Mouse (Mus musculus) C2C12 (cell line): Measurements from ENCODE around the gene Spred2.

ENCODE experiments used
- CTCF ChIP-seq: IDR thresholded peaks from one replicate; pipeline ENCODE4 v1.5.1; 2011; ENCODE audit not compliant: control insufficient read depth, insufficient read depth, insufficient read length
- MYOD1 ChIP-seq: IDR thresholded peaks from one replicate; pipeline ENCODE4 v1.6.1; 2011; ENCODE audit warnings: low read depth; ENCODE audit not compliant: control insufficient read depth, insufficient read length
- MYOG ChIP-seq: IDR thresholded peaks from one replicate; pipeline ENCODE4 v1.6.1; 2011; ENCODE audit not compliant: control insufficient read depth, insufficient read length; ENCODE audit errors: extremely low read depth
- USF1 ChIP-seq: IDR thresholded peaks from one replicate; pipeline ENCODE4 v1.6.1; 2011; ENCODE audit warnings: low read depth, mild to moderate bottlenecking, control low read depth, moderate library complexity

DNA sequence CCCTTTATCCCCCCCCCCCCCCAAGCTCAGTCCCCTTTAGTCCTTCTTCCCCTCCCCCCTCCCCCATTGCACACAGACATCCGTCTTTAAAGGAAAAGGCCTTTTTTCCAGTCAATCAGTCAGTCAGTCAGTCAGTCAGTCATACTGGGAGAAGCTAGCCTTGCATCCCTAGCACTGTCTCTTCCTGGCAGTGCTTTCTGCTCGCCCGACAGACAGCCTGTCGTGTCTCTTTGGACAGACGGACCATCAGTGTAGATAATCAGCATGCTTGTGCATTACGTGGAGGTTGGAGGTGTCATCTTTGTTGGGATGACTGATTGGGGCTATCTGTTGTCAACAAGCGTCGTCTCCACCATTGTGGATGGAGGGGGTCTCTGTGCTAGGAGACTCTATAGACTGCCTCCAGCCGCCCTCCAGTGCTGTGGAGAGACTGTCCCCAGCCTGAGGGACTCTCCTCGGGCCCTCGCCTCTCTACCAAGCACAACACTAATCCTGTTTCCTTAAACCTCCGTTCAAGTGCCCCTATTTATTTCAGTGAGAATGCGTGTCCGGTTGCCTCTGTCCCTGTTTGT is 98.8 kb downstream of the Spred2 start:
- TF ChIP-seq CTCF (no peak), MYOG (no peak), MYOD1 (no peak), USF1 (no peak)
